Mouse (Mus musculus) left cerebral cortex, postnatal 14 days (tissue): ENCODE results near the gene Ndst2. TPM values are rescaled to one million over a fixed set of nuclear protein-coding genes. Genes with fewer than 3 reads are reported as not detected.
"Not testable (repeated sequence)": the region's sequence is repeated elsewhere in the genome, so short reads cannot be mapped to it uniquely, and the experiment has no call there.

ENCODE experiments used
- DNase-seq, 2 experiments: peaks; one replicate each; pipeline ENCODE4 v3.0.0; 2021 to 2022; ENCODE audit warnings: low spot score in 2 of 2, mixed read lengths in 1 of 2
- intact Hi-C: fragments of 180-260 bp; cut with DNase I; formaldehyde crosslinking; loops from one replicate; pipeline ENCODE4 v1.15.1; 2025
- total RNA-seq, 2 experiments: library from RNA; stranded (reverse); gene quantifications; 2 replicates each; pipeline ENCODE4 v1.2.3; 2021

Ndst2 gene
- total RNA-seq, 2 experiments from 2014 or later: 14.5 to 17.5 TPM

- DNase-seq, intact Hi-C loops: not testable (repeated sequence)
Observed at GRCm38 (mm10) chr14:20703461-20703860, 30.9 kb downstream of the Ndst2 start.

- peak; percentile 91 to 92 for DNase-seq
- intact Hi-C loops: no loop called here
Observed at GRCm38 (mm10) chr14:20702741-20703381, 31.5 kb downstream of the Ndst2 start, which contains the start of gene Chchd1. Gene Chchd1, plus strand, starts transcription at chr14:20703006.

- intact Hi-C loops: no loop called here
- DNase-seq: no peak
Observed at GRCm38 (mm10) chr14:20702096-20702740, 32.1 kb downstream of the Ndst2 start.

GRCm38 (mm10) chr14:20701554-20701953, 32.8 kb downstream of the Ndst2 start:
- intact Hi-C loops: no loop called here
- DNase-seq: no peak

- DNase-seq: no peak
- intact Hi-C loops: no loop called here
Observed at GRCm38 (mm10) chr14:20700362-20700761, 34.0 kb downstream of the Ndst2 start.

GRCm38 (mm10) chr14:20698515-20698914, 35.8 kb downstream of the Ndst2 start:
- intact Hi-C loops: no loop called here
- no peak for DNase-seq

- intact Hi-C loops: no loop called here
- peak; percentile 72 to 86 for DNase-seq
Observed at GRCm38 (mm10) chr14:20696986-20697385, 37.4 kb downstream of the Ndst2 start.

- intact Hi-C loops: no loop called here
- no peak for DNase-seq
Observed at GRCm38 (mm10) chr14:20695761-20696520, 38.4 kb downstream of the Ndst2 start.

- peak; percentile 84 to 85 for DNase-seq
- intact Hi-C loops: no loop called here
Observed at GRCm38 (mm10) chr14:20694884-20695760, 39.2 kb downstream of the Ndst2 start, which contains the start of gene Fut11. Gene Fut11, plus strand, starts transcription at chr14:20694968.

- DNase-seq: peak in 1 of 2 experiments; percentile 41
- intact Hi-C loops: no loop called here
Observed at GRCm38 (mm10) chr14:20694185-20694883, 40.0 kb downstream of the Ndst2 start.

GRCm38 (mm10) chr14:20693589-20694101, 40.7 kb downstream of the Ndst2 start:
- intact Hi-C loops: no loop called here
- no peak for DNase-seq

GRCm38 (mm10) chr14:20691772-20692171, 42.6 kb downstream of the Ndst2 start:
- DNase-seq: no peak
- intact Hi-C loops: no loop called here

GRCm38 (mm10) chr14:20689009-20689408, 45.4 kb downstream of the Ndst2 start:
- DNase-seq: no peak
- intact Hi-C loops: no loop called here

- intact Hi-C loops: no loop called here
- no peak for DNase-seq
Observed at GRCm38 (mm10) chr14:20686576-20686975, 47.8 kb downstream of the Ndst2 start.

- intact Hi-C loops: no loop called here
- no peak for DNase-seq
Observed at GRCm38 (mm10) chr14:20682498-20682897, 51.9 kb downstream of the Ndst2 start.

GRCm38 (mm10) chr14:20681742-20682141, 52.6 kb downstream of the Ndst2 start:
- no peak for DNase-seq
- intact Hi-C loops: no loop called here

GRCm38 (mm10) chr14:20677906-20678305, 56.5 kb downstream of the Ndst2 start:
- DNase-seq: no peak
- intact Hi-C loops: no loop called here

- DNase-seq: peak; percentile 96 to 98
- intact Hi-C loops: no loop called here
Observed at GRCm38 (mm10) chr14:20674064-20674833, 60.1 kb downstream of the Ndst2 start, which contains the start of gene Sec24c. Gene Sec24c, plus strand, starts transcription at chr14:20674308.
